Mouse (Mus musculus) forebrain, embryonic 15.5 days (tissue): ENCODE data around the gene Psmd6. TPM values are rescaled to one million over a fixed set of nuclear protein-coding genes. Genes with fewer than 3 reads are reported as not detected.

ENCODE experiments used
- polyA plus RNA-seq: library from polyadenylated mRNA; unstranded; fragments of >200 nt; fragmentation: Nextera tagmentation; extraction: Ambion mirVana; gene quantifications from 2 replicates; pipeline ENCODE4 v1.2.1, GENCODE M21; 2015

The Psmd6 gene
- polyA plus RNA-seq, 1 experiment from 2014 or later, result 283 TPM

Other genes with a start within 250 kb of the Psmd6 start
- gene Gm281, start 206.5 kb downstream of the Psmd6 start, polyA plus RNA-seq, result not detected in 2 replicates
- 4.0 and 5.7 TPM in 2 replicates for gene Atxn7, start 159.5 kb downstream of the Psmd6 start, polyA plus RNA-seq
- gene Thoc7, start 159.1 kb downstream of the Psmd6 start, polyA plus RNA-seq, result 168 and 169 TPM in 2 replicates
- not detected in 2 replicates for gene Olfr720, start 65.9 kb upstream of the Psmd6 start, polyA plus RNA-seq
- not detected in 2 replicates for gene Olfr31, start 201.8 kb upstream of the Psmd6 start, polyA plus RNA-seq
- gene Il3ra, start 225.3 kb upstream of the Psmd6 start, polyA plus RNA-seq, result 2.1 TPM in 2 replicates